ENCODE assay signal across 10 mouse cellular contexts in genomic region chr14:34891769-34892532, GRCm38 (mm10).
A peak's percentile ranks its signal among the peaks of the same experiment; 100 is the strongest.
DNase-seq lines count a peak whose midpoint lies in the region; ATAC-seq and TF ChIP-seq lines count a peak whose summit lies in the region.
"Had no signal": no experiment of that assay in that cellular context is flagged by ENCODE, and none has a peak within 500 bp of the region (broad histone marks: within the 10 kb centered on the region; RNA-seq: fewer than 3 reads in every experiment).

No protein-coding gene starts in this region.

- WGBS in forebrain, embryonic 11.5 days = 5% methylated on average over 6 of the region's 6 CpGs
- 9% methylated on average over 6 of the region's 6 CpGs for WGBS in forebrain, embryonic 12.5 days
- WGBS in midbrain, embryonic 11.5 days = under 1% methylated on average over 6 of the region's 6 CpGs
- WGBS in midbrain, embryonic 10.5 days = 7% methylated on average over 6 of the region's 6 CpGs
- 13% methylated on average over 6 of the region's 6 CpGs for WGBS in stomach, postnatal 0 days
- WGBS in intestine, postnatal 0 days = 7% methylated on average over 6 of the region's 6 CpGs

- no peaks in the 10 kb centered on the region for H3K9me3 ChIP-seq in forebrain, embryonic 11.5 days (ENCODE audit: control insufficient read depth, low read length)
- no peaks in the 10 kb centered on the region for H3K9me3 ChIP-seq in forebrain, embryonic 12.5 days
- H3K9me3 ChIP-seq in midbrain, embryonic 11.5 days (ENCODE audit: control insufficient read depth, low read length) = no peaks in the 10 kb centered on the region
- no peaks in the 10 kb centered on the region for H3K9me3 ChIP-seq in midbrain, embryonic 10.5 days (replicated peaks)
- H3K9me3 ChIP-seq in stomach, postnatal 0 days (ENCODE audit: control insufficient read depth, low read length) = no peaks in the 10 kb centered on the region
- no peaks in the 10 kb centered on the region for H3K9me3 ChIP-seq in intestine, postnatal 0 days (ENCODE audit: control insufficient read depth)

- peak; percentile 58 for DNase-seq in forebrain, embryonic 11.5 days (ENCODE audit: low spot score)
- DNase-seq in midbrain, embryonic 11.5 days (ENCODE audit: low spot score, missing footprints) = peak; percentile 86
- DNase-seq in midbrain, embryonic 10.5 days (ENCODE audit: low spot score) = no peak
- peak; percentile 53 for DNase-seq in layer of hippocampus, adult 9-11 months
- no peak for DNase-seq in stomach, postnatal 0 days (ENCODE audit: low spot score)
- DNase-seq: lung, postnatal 10 days; thymus, adult 2 months had no signal

- H3K9ac ChIP-seq in forebrain, embryonic 11.5 days (ENCODE audit: low read length) = no peak overlapping the region
- H3K9ac ChIP-seq in forebrain, embryonic 12.5 days = no peak overlapping the region
- H3K9ac ChIP-seq in midbrain, embryonic 11.5 days (ENCODE audit: low read length) = no peak overlapping the region
- H3K9ac ChIP-seq in stomach, postnatal 0 days (ENCODE audit: low read length) = no peak overlapping the region
- H3K9ac ChIP-seq in intestine, postnatal 0 days (ENCODE audit: low read depth, low read length) = no peak overlapping the region

- H3K27me3 ChIP-seq in forebrain, embryonic 11.5 days (ENCODE audit: control insufficient read depth, insufficient read depth, low read length) = peaks cover 2% of the 10 kb centered on the region; the same call in 1 of the 2 replicates
- H3K27me3 ChIP-seq in forebrain, embryonic 12.5 days = peaks cover 38% of the 10 kb centered on the region
- no peaks in the 10 kb centered on the region; the same call in 1 of the 2 replicates for H3K27me3 ChIP-seq in midbrain, embryonic 11.5 days (ENCODE audit: control insufficient read depth, insufficient read depth, low read length)
- H3K27me3 ChIP-seq in midbrain, embryonic 10.5 days (ENCODE audit: low read depth, poor library complexity, severe bottlenecking) = peaks cover 39% of the 10 kb centered on the region
- H3K27me3 ChIP-seq in stomach, postnatal 0 days (ENCODE audit: control insufficient read depth, insufficient read depth, low read length) = no peaks in the 10 kb centered on the region; the same call in 1 of the 2 replicates
- H3K27me3 ChIP-seq in intestine, postnatal 0 days (replicated peaks; ENCODE audit: control insufficient read depth, insufficient read depth, low read length) = no peaks in the 10 kb centered on the region

- H3K4me1 ChIP-seq in forebrain, embryonic 11.5 days (replicated peaks; ENCODE audit: control insufficient read depth, insufficient read depth, low read length) = peaks cover 9% of the 10 kb centered on the region; the same call in 1 of the 2 replicates
- peaks cover 23% of the 10 kb centered on the region for H3K4me1 ChIP-seq in forebrain, embryonic 12.5 days
- peaks cover 5% of the 10 kb centered on the region; the same call in 1 of the 2 replicates for H3K4me1 ChIP-seq in midbrain, embryonic 11.5 days (ENCODE audit: control insufficient read depth, insufficient read depth, low read length)
- peaks cover 27% of the 10 kb centered on the region for H3K4me1 ChIP-seq in midbrain, embryonic 10.5 days
- no peaks in the 10 kb centered on the region for H3K4me1 ChIP-seq in stomach, postnatal 0 days (replicated peaks; ENCODE audit: control insufficient read depth, insufficient read depth)
- H3K4me1 ChIP-seq in intestine, postnatal 0 days (replicated peaks; ENCODE audit: control insufficient read depth, insufficient read depth, low read length) = no peaks in the 10 kb centered on the region

- TF ChIP-seq CTCF in stomach, postnatal 0 days (IDR thresholded peaks at IDR 0.05; ENCODE audit: low read depth) = no peak
- no peak for TF ChIP-seq CTCF in intestine, postnatal 0 days (IDR thresholded peaks at IDR 0.05; ENCODE audit: low read depth)

- no peak overlapping the region for H3K4me2 ChIP-seq in forebrain, embryonic 11.5 days (ENCODE audit: low read depth, low read length, severe bottlenecking)
- H3K4me2 ChIP-seq in forebrain, embryonic 12.5 days = no peak overlapping the region
- H3K4me2 ChIP-seq in midbrain, embryonic 11.5 days = no peak overlapping the region
- no peak overlapping the region for H3K4me2 ChIP-seq in stomach, postnatal 0 days (replicated peaks; ENCODE audit: low read depth)
- H3K4me2 ChIP-seq in intestine, postnatal 0 days (replicated peaks; ENCODE audit: low read depth) = no peak overlapping the region

- no peak overlapping the region for H3K27ac ChIP-seq in forebrain, embryonic 11.5 days (ENCODE audit: low read depth, low read length)
- no peak overlapping the region for H3K27ac ChIP-seq in forebrain, embryonic 12.5 days
- H3K27ac ChIP-seq in midbrain, embryonic 11.5 days (ENCODE audit: low read depth, low read length) = no peak overlapping the region
- H3K27ac ChIP-seq in midbrain, embryonic 10.5 days (replicated peaks) = no peak overlapping the region
- H3K27ac ChIP-seq in stomach, postnatal 0 days (replicated peaks) = no peak overlapping the region
- no peak overlapping the region for H3K27ac ChIP-seq in intestine, postnatal 0 days (ENCODE audit: low read depth, low read length)

- no peak for TF ChIP-seq EP300 in stomach, postnatal 0 days (optimal IDR thresholded peaks at IDR 0.05)

- no peaks in the 10 kb centered on the region for H3K36me3 ChIP-seq in forebrain, embryonic 11.5 days (ENCODE audit: control insufficient read depth, insufficient read depth, low read length)
- no peaks in the 10 kb centered on the region for H3K36me3 ChIP-seq in forebrain, embryonic 12.5 days (replicated peaks)
- H3K36me3 ChIP-seq in midbrain, embryonic 11.5 days (ENCODE audit: control insufficient read depth, insufficient read depth, low read length) = no peaks in the 10 kb centered on the region
- no peaks in the 10 kb centered on the region for H3K36me3 ChIP-seq in midbrain, embryonic 10.5 days
- H3K36me3 ChIP-seq in stomach, postnatal 0 days (ENCODE audit: control insufficient read depth, insufficient read depth, low read length) = no peaks in the 10 kb centered on the region
- no peaks in the 10 kb centered on the region for H3K36me3 ChIP-seq in intestine, postnatal 0 days (ENCODE audit: control insufficient read depth, insufficient read depth)

- no peak overlapping the region for H3K4me3 ChIP-seq in forebrain, embryonic 11.5 days (ENCODE audit: low read depth, low read length)
- no peak overlapping the region for H3K4me3 ChIP-seq in forebrain, embryonic 12.5 days (replicated peaks)
- H3K4me3 ChIP-seq in midbrain, embryonic 11.5 days (ENCODE audit: low read depth, low read length) = no peak overlapping the region
- H3K4me3 ChIP-seq in midbrain, embryonic 10.5 days = no peak overlapping the region
- H3K4me3 ChIP-seq in stomach, postnatal 0 days (ENCODE audit: low read depth, low read length) = no peak overlapping the region
- H3K4me3 ChIP-seq in intestine, postnatal 0 days (ENCODE audit: low read depth, low read length) = no peak overlapping the region

- ATAC-seq in forebrain, embryonic 11.5 days (replicated peaks; ENCODE audit: low FRiP score) = no peak
- ATAC-seq in forebrain, embryonic 12.5 days (ENCODE audit: low FRiP score) = no peak
- ATAC-seq in midbrain, embryonic 11.5 days (ENCODE audit: low FRiP score) = peak; percentile 25; the same call in 1 of the 2 replicates
- peak; percentile 26 for ATAC-seq in stomach, postnatal 0 days (ENCODE audit: low FRiP score, low TSS enrichment)
- no peak for ATAC-seq in monocyte, adult 5-6 weeks (replicated peaks; ENCODE audit: insufficient number of reproducible peaks, low FRiP score, low TSS enrichment, poor library complexity, severe bottlenecking)
- no peak for ATAC-seq in intestine, postnatal 0 days

Comparison
In these comparisons a context has a peak if more than half of its experiments do, and no peak if none do; other contexts are left out.
1. DNase-seq: peak in forebrain, embryonic 11.5 days (single experiment), midbrain, embryonic 11.5 days (single experiment) and layer of hippocampus, adult 9-11 months (single experiment); none in midbrain, embryonic 10.5 days (single experiment) and stomach, postnatal 0 days (single experiment).
2. ATAC-seq: peak in midbrain, embryonic 11.5 days (single experiment) and stomach, postnatal 0 days (single experiment); none in forebrain, embryonic 11.5 days (single experiment), forebrain, embryonic 12.5 days (single experiment), monocyte, adult 5-6 weeks (single experiment) and intestine, postnatal 0 days (single experiment).